Mouse (Mus musculus) cerebellum, adult 9-10 months (tissue): Measurements from ENCODE around the gene Gm12355.

Source experiments
- DNase-seq: peaks from one replicate; pipeline ENCODE4 v3.0.0; 2022

Gm12355 gene

DNA sequence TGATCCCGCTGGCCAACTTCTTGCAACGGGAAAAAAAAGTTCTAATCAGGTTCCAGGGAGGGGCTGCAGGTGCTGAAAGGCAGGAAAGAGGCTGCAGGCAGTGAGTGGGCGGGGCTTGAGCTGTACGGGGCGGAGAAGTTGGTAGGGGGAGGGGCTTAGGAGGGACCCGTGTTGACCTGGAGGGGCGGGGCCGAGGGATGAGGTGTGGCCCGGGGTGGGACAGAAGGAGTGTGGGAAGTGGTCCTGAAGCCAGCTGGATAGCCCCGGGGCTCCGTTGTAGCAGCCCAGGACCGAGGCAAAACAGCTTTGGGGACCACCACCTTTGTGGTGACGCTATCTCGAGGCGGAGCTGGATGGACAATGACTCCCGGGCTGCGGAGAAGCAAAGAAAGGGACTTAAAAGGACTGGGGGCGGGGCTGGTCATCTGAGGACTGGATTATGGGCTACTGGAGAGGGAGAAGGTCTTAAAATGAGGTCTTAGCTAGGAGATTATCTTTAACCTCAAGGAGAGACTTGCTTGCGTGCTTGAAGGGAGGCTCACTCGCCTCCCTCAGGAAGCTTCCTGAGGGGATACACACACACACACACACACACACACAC lies 23.3 kb downstream of the Gm12355 start:
- no peak for DNase-seq

DNA sequence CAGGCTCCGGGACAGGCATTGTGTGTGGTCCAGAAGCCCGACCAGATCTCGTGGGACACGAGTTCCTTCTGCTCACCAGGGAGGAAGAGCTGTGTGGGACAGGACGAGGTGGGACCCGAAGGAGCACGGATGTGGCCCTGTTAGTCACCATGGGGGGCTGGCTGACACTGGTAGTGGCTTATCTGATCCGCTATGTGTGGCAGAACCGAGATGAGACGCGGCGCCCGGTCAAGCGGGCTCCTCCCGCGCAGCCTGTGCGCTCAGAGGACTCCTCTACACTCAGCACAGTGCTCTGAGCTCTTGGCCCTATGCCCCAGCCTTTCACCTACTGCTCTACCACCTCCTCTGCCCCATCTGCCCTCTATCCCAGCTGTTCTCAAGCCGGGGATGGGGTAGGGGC lies 26.2 kb downstream of the Gm12355 start:
- no peak for DNase-seq

DNA sequence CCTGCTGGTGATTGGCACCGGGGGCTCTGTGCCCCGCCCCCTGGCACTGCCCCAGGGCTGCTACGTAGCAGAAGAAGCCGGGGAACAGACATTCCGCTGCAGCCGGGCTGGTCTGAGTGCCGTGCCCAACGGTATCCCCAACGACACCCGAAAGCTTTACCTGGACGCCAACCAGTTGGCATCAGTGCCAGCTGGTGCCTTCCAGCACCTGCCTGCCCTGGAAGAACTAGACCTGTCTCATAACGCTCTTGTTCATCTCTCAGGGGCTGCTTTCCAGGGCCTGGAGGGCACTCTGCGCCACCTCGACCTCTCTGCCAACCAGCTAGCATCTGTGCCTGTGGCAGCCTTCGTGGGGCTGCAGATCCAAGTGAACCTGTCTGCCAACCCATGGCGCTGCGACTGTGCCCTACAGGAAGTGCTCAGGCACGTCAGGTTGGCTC lies 26.6 kb downstream of the Gm12355 start:
- DNase-seq = peak; percentile 75

DNA sequence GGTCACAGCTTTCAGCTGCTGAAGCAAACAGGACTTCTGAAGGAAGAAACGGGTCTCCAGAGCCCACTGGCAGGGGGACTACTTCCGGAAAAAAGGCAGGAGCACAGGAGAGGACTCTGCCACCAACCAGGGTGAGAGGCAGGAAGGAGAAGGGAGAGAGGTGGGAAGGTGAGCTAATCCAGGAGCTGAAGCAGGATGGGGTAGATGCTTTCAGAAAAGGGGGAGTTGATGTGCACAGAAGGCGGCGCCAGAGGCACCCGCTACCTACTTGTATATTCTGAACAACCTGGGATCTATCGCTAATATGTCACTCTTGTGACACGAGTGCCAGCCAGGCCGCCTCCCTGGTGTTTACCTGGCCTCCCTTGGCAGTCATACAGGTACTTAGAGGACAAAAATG lies 27.5 kb downstream of the Gm12355 start, which contains the start of gene Lrrc3c:
Lrrc3c (plus strand) TSS at position 301 of the 400 bp plus-strand sequence.
- no peak for DNase-seq

DNA sequence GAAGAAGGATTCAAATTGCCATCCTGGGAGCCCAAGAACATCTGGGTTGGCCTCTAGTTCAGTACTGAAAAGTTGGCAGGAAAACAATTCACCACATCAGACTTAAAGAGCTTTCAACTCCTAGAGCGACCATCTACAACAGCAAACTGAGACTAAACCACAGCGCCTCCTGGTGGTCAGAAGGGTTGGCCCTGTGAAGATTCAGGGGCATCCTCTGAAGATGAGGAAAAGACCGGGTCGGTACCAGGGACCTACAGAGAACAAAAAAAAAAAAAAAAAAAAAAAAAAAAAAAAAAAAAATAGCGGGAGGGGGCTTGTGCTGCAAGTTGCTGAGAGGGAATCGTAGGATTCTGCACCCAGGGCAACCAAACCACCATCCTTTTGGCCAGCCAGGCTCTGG lies 28.1 kb downstream of the Gm12355 start:
- DNase-seq = no peak

DNA sequence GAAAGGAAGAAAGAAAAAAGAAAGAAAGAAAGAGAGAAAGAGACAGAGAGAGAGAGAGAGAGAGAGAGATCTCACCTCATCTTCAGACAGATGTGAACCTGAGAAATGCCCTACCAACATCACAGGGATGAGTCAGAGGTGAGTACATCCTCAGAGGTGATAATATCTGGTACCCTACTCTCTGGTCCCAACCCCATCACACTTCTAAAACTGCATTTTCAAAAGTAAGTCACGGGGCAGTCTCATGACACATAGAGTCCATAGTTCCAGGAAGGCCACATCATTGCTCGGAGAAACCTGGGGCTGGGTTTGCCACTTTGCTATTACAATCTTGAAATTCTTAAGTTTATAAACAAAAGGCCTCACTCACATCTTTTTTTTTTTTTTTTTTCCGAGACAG lies 29.5 kb downstream of the Gm12355 start:
- no peak for DNase-seq

DNA sequence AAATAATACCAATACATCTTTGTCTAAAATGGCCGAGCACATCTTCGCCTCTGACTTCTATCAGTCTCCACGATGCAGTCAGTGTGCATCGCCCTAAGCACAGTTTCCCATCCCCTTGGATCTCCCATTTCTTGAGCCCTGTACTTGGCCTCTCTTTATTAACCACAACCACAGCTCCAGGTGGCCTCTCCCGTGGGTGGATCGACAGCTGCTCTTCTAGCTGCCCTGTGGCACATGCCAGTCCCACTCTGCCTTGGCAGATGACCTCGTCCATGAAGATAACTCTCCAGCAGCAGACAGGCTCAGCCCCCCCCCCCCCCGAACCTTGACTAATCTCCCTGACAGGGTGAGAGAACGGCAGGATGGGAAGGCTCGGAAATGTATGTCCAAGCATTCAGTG lies 30.0 kb downstream of the Gm12355 start:
- no peak for DNase-seq

DNA sequence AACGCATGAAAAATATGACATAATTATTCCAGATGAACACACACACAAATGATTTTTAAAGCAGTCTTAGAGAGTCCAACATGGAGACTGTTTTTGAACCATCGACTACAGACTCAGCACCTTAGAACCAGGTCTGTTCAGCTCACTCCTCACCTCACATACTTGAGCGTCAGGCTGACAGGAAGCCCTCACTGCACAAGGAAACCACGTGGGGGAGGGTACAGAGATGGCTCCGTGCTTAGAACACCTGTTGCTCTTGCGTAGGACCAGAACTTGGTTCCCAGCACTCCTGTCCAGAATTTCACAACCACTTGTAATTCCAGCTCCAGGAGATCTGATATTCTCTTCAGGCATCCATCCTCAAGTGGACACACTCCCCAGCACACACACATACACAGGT lies 30.4 kb downstream of the Gm12355 start:
- no peak for DNase-seq

DNA sequence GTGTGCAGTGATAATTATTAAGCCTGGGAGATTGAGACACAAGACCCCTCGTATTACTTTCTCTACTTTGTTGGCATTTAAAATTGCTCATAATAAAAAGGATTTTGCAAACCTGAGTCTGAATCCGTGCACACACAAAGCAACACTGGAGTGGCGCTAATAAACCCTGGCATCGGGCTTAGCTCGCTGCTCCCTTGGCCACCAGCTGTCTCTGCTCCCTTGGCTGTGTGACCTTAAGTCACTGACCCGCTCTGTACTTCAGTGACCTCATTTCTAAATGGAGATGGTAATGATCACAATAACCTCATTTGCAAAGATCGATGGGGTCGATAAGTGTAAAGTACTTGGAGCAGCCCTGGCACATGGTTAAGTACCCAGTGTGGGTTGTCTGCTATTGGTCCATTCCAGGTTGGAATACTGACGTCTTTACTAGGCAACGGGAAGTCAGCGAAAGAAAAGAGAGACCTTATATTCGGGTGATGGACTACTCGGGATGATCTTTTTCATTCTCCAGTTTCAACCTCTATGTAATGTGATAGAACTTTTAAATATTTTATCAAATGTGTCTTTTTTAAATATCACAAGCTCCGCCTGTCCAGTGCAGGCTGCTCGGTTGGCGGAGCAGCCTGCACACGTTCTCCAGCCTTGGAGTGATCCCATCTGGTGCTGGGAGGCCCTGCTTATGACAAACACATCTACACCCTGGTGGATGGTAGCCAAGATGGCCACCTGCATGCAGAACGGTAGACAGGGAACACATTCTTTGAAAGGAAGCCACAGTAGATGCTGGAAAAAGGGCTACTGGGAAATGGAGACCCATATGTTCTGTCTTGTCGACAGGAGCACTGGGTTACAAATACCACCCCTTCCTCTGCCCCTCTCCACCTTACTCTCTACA lies 34.7 kb downstream of the Gm12355 start:
- DNase-seq = peak; percentile 71

DNA sequence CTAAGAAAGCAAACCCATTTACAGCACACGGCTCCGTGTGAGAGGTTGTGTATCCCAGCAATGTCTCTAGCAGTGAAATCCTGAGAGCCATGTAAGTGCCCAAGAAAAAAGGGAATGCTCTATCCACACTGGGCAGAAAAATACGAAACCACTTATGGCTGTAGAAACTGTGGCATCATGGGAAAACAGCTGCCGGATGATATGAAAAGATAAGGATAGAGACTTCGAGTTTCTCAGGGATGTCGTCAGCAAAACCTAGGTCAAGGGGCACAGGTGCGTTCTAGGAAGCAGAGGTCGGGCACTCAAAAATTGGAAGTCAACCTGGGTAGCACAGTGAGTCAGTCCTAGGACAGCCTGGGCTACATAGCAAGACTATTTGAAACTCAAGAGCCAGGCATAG lies 36.2 kb downstream of the Gm12355 start:
- no peak for DNase-seq

DNA sequence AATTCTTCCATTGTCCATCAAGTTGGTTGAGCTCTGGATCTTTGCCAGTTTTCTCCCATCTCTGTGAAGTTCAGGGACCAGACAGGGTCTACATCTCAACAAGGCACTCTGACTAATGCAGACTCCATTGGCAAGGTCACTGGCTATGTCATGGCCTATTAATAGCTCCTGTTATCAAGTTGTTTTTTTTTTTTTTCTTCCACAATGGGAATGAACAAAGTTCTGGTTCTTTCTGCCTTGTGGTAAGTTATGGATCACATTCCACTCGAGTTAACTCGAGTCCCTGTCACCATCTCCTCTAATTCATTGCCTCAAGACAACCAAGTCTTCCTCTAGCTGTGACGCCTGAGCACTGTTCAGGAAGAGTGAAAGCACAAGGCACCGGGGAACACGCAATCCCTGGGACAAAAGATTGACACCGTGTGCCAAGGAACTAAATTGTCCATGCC lies 36.6 kb downstream of the Gm12355 start:
- no peak for DNase-seq

DNA sequence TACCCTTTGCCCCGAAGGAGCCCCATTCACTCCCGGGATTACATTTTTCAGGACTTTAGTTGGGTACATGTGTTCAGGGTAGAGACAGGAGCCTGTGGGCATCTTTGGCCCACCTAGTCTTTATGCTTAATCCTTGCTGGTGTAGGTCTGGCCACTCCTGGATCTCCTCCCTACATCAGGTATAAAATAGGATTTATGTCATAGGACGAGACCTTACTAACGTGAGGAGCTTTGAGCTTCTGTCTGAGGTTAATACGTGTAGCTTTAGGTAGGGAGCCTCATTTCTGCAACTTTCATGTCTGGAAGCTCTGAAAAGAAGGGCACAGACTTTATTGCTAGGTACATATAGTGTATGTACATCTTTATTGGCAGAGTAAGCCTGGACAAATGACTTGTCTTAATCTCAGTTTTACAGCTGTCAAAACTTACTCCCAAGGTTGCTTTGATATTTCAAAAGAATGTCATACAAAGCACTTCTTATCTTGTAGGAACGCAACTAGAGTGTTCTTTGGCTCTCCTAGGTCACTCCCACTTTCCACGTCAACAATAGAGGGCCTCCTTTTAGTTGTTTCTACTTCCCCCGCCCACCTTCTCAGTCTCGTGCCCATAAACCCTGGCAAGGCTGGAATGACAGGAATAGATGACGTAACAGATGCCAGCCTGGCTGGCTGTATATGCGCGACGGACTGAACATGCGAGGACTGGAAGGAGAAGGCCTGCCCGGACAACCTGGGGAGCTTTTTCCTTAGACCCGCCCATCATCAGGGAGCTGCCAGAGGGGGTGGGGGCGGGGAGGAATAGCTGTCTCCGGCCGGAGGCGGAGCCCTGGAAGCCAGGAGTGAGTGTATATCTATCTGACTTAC lies 37.5 kb downstream of the Gm12355 start:
- peak; percentile 66 for DNase-seq

DNA sequence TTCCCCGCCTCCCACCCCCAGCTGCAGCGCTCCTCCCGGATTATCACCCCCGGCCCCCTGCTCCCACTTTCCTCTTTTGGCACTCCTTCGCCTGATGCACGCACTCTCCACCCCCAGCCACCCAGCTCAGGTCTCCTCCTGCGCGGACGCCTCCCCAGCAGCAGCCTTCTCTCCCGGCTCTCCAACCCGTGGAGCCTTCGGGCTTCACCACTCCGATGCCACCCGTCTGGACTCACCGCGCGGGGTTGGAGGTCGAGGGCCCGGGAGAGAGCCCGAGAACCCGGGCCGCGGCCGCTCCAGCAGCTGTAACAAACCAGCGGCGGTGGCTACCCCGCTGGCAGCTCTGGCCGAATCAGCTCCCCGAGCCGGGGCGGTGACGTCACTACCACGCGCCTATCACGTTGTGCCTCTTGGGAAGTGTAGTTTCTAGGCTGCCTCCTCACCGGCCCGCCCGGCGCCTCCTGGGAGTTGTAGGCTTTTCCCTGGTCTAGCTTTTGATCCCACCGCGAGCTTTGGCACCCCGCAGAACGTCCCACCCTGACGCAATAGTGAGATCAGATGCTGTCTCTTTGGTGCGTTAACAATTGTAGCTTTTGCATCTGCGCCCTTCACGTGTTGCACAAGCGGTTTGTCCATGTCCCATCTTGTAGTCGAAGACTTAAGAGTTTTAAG lies 38.4 kb downstream of the Gm12355 start, which contains the start of gene Ormdl3:
Ormdl3 (minus strand) TSS at position 477 of the 672 bp plus-strand sequence.
- peak; percentile 96 for DNase-seq

DNA sequence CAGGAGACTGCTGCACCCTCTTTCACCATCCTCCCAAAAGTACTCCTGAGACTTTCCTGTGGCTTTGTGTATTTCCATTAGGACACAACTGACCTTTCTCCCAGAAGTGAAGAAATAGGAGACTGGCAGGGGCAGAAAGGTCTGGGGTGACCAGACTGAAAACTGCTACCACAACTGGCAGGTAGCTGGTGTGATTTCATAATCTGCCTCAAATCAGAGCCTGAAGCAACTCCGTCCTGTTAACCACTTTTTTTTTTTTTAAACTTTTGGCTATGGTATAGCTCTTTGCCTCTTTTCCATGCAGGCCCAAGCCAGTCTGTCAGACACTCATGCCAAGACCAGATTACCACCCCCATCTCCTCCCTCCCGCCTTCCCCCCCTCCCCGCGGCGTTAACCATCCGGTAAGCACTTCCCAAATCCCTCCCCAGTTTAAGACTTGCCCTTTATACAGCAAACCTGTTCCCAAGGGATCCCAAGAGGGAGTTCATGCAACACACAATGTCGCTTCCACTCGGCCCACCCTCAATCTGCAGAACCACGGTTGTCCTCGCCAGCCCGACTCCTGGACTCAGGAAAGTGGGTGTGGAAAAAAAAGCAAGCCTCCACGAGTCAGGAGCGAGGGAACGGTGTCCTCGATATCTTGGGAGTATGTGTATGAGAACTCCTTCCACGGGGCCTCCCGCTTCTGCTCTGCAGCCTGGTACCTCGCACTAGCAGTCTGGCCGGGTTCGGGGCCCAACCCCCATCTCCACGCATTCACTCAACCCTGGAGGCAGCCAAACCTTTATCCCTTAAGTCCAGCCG lies 39.2 kb downstream of the Gm12355 start:
- peak; percentile 45 for DNase-seq

DNA sequence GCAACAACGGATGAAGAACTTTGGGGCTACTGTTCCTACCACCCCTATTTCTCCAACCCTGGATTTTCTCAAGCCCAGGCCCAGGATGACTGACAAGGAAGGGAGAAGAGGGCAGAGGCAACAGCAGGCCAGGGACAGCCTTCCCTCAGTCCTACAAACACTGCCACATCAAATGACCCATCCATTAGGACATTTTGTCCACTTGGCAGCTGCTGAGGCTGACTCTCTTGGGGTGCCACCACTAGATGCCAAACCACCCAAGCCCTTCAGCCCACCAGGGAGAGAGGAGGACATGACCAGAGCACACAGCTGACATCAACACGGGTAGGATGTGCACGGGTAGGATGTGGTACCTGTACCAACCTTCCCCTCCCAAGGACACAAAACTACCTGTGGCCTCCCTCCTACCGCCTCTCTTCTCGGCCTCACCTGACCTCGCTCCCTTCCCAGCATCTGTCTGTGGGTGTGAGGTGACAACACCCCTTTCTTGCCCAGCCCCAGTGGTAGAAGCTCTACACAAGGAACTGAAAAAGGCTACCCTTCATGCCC lies 40.8 kb downstream of the Gm12355 start:
- no peak for DNase-seq

DNA sequence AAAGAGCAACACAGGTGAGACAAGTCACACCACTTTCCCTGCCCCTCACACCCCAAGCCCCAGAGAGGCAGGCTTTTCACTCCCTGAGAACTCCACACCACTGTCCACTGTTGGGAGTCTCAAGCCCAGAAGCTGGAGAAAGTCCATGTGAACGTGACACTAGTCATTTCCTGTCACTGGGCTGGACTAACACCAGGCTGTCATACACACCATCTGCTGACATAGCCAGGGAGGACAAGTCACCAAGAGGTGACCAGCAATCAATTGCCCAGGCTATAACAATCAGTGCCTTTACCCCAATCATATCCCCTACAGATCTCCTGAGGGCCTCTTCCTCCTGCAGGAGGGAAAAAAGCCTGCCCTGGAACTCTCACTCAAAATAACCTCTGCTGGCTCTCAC lies 41.3 kb downstream of the Gm12355 start:
- no peak for DNase-seq

DNA sequence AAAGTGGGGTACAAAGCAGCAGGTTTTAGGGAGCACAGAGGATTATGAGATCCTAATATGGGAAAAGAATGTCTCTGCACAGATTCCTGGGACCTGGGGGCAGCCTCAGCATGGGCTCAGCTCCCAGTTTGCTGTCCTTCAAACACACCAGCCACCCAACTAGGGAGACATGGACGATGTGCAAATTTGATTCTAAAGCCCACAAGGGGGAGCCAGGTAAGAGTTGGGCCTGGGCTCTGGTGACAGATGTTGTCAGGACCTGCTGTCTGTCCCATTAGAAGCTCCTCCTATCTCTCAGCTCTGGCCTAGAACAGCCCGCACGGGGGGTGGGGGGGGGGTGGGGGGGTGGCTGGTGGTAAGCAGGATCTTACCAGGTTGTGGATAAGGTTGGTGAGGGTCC lies 41.9 kb downstream of the Gm12355 start:
- no peak for DNase-seq

DNA sequence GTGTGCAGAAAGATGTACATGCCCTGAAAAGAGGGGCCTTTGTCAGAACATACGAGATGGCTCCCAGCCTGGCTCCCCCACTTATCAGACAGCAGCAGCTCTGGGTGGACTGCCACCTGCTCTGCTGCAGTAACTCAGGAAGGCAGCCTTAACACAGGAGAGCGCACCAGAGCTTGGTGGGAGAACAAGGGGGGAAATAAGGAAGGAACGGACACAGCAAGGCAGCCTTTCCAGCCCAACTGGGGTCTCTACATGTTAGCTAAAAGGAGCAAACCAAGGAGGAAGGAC lies 42.3 kb downstream of the Gm12355 start:
- DNase-seq = no peak

DNA sequence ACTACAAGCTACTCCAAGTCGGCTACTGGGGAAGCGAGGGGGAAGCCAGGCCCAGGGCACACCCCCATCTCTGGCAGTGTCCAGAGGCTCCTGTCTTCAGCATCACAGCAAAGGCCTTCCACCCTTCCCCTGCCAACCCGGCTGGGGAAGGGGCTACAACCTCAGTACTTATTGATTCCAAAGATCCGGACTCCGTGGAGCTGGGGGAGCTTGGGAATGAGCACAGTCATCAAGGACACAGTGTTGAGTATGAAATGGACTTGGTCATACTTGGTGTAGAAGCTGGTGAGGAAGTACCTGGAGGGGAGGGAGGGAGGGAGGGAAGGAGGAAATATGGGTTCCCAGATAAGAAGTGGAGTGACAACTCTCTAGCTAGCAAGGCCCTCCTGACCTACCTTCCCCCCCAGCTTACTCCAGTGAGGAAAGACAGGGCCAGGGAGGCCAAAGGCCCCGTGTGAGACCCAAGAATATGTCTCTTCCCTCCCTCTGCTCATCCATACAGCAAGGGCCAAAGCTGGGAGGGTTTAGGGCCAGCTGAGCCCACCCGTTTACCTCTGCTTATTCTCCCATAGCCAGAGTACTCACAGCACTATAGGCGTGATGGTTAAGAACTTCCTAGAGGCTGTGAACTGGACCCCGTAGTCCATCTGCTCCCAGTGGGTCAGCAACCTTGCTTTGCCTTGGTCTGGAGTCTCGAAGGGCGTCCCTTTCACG lies 42.8 kb downstream of the Gm12355 start:
- DNase-seq = no peak

DNA sequence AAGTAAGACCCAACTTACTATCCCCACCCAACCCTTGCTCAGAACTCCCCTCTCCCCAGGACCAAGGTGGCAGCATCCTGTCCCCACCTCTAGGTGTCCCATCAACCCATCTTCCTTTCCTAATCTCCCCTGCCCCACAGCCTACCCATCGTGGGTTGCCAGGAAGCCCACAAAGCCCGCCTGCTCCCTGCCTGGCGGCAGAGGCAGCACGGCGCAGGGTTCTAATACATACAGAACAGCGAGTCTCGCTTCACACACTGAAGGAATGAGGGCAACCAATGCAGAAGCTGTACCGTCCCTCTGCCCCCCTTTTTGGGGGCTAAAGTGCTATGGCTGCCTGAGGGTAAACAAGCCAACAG lies 43.5 kb downstream of the Gm12355 start:
- no peak for DNase-seq
